Mouse (Mus musculus) heart, adult 8-10 months (tissue): ENCODE data around the gene Rp2. TPM values are rescaled to one million over a fixed set of nuclear protein-coding genes. Genes with fewer than 3 reads are reported as not detected.
A peak's percentile ranks its signal among the peaks of the same experiment; 100 is the strongest.

Source experiments
- DNase-seq: peaks from one replicate; pipeline ENCODE4 v3.0.0; 2022; ENCODE audit warnings: low spot score
- total RNA-seq, 4 experiments: library from RNA; stranded (reverse); gene quantifications; 2 replicates each; pipeline ENCODE4 v1.2.4; 2022

The Rp2 gene
- total RNA-seq, 4 experiments from 2014 or later, result 8.4 to 12.2 (median 10.1) TPM

GRCm38 (mm10) chrX:20425140-20425838 is 61.0 kb downstream of the Rp2 start, which contains the start of gene Jade3:
Jade3 (plus strand) TSS chrX:20425688.
- DNase-seq, result peak; percentile 59

- DNase-seq, result peak; percentile 4
Measured at GRCm38 (mm10) chrX:20425839-20426449, 61.7 kb downstream of the Rp2 start.

Other genes with a start within 250 kb of the Rp2 start
- 1 to 10 TPM; 2.9 to 4.8 (median 3.4) TPM for gene Slc9a7, start 72.7 kb upstream of the Rp2 start, total RNA-seq
- gene Jade3, start 61.2 kb downstream of the Rp2 start, total RNA-seq, result 1 to 10 TPM; 1.4 to 3.0 (median 1.7) TPM
- under 1 TPM; 0.25 to 0.60 (median 0.37) TPM for gene Rgn, start 185.3 kb downstream of the Rp2 start, total RNA-seq